Mouse (Mus musculus): ENCODE measurements around the gene Tacr2. TPM values are rescaled to one million over a fixed set of nuclear protein-coding genes. Genes with fewer than 3 reads are reported as not detected.

Gene Tacr2
- polyA plus RNA-seq, 1 experiment from 2014 or later: not detected

DNA sequence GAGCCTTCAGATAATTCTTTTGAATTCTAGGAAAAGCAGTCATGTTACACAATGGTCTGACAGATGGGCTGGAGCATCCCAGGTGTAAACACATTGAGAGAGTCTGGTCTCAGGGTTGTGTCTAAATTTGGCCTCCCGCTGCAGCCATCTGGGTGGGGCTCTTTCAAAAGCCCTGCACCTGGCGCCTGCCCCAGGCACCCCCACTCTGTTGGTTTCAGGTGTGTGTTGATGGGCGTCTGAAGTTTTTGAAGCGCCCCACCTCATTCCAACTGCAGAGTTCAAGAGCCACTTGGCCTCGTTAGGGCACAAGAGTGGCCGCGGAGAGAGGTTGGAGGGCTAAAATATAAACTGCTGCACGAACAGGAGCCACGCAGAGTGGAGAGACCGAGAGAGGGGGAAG, 9.9 kb upstream of the Tacr2 start:
- WGBS (ENCODE audit: insufficient replicate concordance): 75% methylated on average over 10 of the region's 10 CpGs
- H3K4me2 ChIP-seq: no peak overlapping the region
- peaks cover 10% of the 10 kb centered on the region; the same call in 1 of the 2 replicates for H3K27me3 ChIP-seq (replicated peaks)
- no peak overlapping the region for H3K9ac ChIP-seq
- H3K4me1 ChIP-seq: peaks cover 44% of the 10 kb centered on the region
- H3K4me3 ChIP-seq: no peak overlapping the region
- no peak overlapping the region for H3K27ac ChIP-seq
- H3K36me3 ChIP-seq: no peaks in the 10 kb centered on the region
- peaks cover 7% of the 10 kb centered on the region for H3K9me3 ChIP-seq (replicated peaks)
- no peak for ATAC-seq

DNA sequence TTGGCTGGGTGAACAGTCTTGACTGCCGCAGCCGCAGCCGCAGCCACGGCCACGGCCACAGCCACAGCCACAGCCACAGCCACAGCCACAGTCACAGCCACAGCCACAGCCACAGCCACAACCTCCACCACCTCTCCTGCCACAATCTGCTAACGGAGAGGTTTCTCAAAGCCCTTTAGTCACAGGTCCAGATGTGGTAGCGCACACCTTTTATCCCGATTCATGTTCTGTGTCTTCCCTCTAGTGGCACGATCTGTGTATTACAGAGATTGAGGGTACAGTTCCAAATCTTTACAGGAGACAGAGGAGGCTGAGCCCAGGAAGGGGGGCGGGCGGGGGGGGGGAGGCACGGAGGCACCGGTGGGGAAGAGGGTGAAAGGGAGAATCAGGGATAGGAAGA, 9.3 kb upstream of the Tacr2 start:
- H3K4me1 ChIP-seq: peaks cover 44% of the 10 kb centered on the region
- ATAC-seq: 0 out of 2 replicates have a peak, but pooled peaks have one; percentile 36
- H3K27ac ChIP-seq: no peak overlapping the region
- H3K27me3 ChIP-seq (replicated peaks): peaks cover 13% of the 10 kb centered on the region; the same call in 1 of the 2 replicates
- WGBS (ENCODE audit: insufficient replicate concordance): 48% methylated on average over 13 of the region's 13 CpGs
- no peak overlapping the region for H3K4me2 ChIP-seq
- H3K4me3 ChIP-seq: no peak overlapping the region
- no peak overlapping the region for H3K9ac ChIP-seq
- H3K36me3 ChIP-seq: no peaks in the 10 kb centered on the region
- H3K9me3 ChIP-seq (replicated peaks): peaks cover 7% of the 10 kb centered on the region

DNA sequence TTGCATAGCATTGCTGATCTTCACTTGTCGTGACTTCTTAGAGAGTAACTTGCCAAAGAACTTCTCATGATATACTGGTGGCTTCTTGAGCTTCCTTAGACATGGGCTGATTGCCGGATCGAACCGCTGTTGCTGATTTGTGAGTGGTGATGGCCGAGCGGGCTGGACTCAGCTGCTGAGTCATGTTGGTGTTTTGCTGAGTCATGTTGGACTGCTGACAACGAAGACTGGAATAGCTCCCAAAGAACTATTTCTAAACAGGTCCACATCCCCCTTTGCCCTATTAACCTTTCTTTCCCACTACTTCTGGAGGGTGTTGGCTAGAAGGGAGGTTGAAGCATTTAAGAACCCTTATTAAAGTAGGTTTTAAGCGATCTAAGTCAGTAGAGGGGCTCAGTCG, 8.2 kb upstream of the Tacr2 start:
- Histone ChIP-seq H3K4me2 (no peak overlapping the region), H3K9ac (no peak overlapping the region), H3K36me3 (no peaks in the 10 kb centered on the region), H3K4me3 (no peak overlapping the region), H3K27me3 (replicated peaks) (peaks cover 13% of the 10 kb centered on the region; the same call in 1 of the 2 replicates), H3K9me3 (replicated peaks) (peaks cover 7% of the 10 kb centered on the region), H3K4me1 (peaks cover 35% of the 10 kb centered on the region), H3K27ac (no peak overlapping the region)
- no peak for ATAC-seq
- WGBS (ENCODE audit: insufficient replicate concordance): 76% methylated on average over 9 of the region's 9 CpGs

DNA sequence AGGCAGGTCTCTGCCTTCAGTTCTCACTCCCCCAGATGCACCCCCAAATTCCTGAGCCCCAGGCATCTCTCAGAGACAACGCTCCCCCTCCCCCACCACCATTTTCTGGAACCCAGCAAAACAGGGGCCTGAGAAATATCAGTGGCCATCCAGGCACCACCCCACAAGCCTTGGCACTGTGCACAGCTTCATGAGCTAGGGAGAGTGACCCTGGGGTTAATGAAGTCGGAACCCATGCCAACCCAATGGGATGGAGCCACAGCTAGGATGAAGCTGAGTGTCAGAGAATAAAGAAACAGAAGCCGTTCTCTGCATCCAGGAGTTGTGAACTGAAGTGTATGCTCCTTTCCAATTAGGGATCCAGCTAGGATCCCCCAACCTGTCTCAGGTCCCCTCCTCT, 5.1 kb upstream of the Tacr2 start:
- Histone ChIP-seq H3K4me1 (peaks cover 28% of the 10 kb centered on the region), H3K4me2 (no peak overlapping the region), H3K27ac (no peak overlapping the region), H3K36me3 (no peaks in the 10 kb centered on the region), H3K4me3 (no peak overlapping the region), H3K9ac (no peak overlapping the region), H3K27me3 (replicated peaks) (peaks cover 23% of the 10 kb centered on the region), H3K9me3 (replicated peaks) (peaks cover 7% of the 10 kb centered on the region)
- no peak for ATAC-seq
- 74% methylated on average over 3 of the region's 3 CpGs for WGBS (ENCODE audit: insufficient replicate concordance)

DNA sequence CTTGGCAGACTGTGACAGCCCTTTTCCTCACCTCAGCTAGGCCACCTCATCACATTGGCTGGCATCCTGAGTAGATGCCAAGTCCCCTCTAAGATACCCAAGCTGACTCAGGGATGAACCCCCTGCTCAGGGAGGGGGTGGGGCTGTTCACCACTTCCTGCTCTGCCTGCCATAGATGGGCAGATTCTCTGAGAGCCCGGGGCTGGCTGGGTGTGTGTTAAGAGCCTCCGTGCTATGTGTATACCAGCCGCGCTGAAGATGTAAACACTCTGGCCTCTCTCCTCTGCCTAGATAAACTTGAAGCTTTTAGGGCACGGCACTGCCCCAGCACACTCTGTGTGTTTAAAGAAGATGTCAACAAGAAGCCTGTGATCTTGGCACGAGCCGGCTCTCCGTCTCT, 4.4 kb upstream of the Tacr2 start:
- no peak for ATAC-seq
- Histone ChIP-seq H3K36me3 (no peaks in the 10 kb centered on the region), H3K4me1 (peaks cover 22% of the 10 kb centered on the region), H3K27me3 (replicated peaks) (peaks cover 24% of the 10 kb centered on the region), H3K4me3 (no peak overlapping the region), H3K9ac (no peak overlapping the region), H3K9me3 (replicated peaks) (peaks cover 7% of the 10 kb centered on the region), H3K27ac (no peak overlapping the region), H3K4me2 (no peak overlapping the region)
- 34% methylated on average over 8 of the region's 8 CpGs for WGBS (ENCODE audit: insufficient replicate concordance)

DNA sequence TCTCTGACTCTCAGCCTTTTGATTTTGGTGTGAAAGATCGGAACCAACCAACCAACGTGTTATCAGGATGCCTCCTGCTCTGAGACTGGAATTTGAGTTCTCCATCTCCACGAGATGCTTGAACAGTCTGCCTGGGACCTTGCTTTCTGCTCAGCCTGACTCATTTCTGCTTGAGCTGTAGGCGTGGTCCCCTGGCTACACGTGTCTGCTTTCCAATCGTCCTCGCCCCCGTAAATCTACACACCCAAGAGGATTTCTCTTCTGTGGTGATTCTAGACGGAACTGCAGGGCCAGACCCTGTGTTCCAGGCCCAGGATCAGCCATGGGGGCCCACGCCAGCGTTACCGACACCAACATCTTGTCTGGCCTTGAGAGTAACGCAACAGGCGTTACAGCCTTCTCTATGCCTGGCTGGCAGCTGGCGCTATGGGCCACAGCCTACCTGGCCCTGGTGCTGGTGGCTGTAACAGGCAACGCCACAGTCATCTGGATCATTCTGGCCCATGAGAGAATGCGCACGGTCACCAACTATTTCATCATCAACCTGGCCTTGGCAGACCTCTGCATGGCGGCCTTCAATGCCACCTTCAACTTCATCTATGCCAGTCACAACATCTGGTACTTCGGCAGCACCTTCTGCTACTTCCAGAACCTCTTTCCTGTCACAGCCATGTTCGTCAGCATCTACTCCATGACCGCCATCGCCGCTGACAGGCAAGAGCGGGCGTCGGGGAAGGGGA, 428 bp downstream of the Tacr2 start:
- Histone ChIP-seq H3K9ac (no peak overlapping the region), H3K27ac (no peak overlapping the region), H3K4me1 (peaks cover 5% of the 10 kb centered on the region), H3K4me3 (no peak overlapping the region), H3K4me2 (no peak overlapping the region), H3K9me3 (replicated peaks) (no peaks in the 10 kb centered on the region), H3K36me3 (no peaks in the 10 kb centered on the region), H3K27me3 (replicated peaks) (peaks cover 43% of the 10 kb centered on the region)
- WGBS (ENCODE audit: insufficient replicate concordance): 74% methylated on average over 27 of the region's 27 CpGs
- ATAC-seq: no peak

DNA sequence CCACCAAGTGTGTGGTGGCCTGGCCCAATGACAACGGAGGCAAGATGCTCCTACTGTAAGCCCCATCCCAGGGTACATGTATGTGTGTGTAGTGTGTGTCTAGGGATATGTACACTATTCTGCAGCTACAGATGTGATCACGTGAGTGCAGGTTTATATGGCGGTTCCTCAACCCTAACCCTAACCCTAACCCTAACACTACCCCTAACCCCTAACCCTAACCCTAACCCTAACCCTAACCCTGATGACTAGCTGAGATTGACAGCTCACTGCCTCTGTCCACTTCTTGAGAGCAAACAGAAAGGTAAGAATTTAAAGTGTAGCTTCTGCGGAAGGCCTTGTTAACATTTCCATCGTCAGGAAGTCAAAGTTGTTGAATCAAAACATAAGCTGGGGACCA, 6.1 kb downstream of the Tacr2 start:
- WGBS (ENCODE audit: insufficient replicate concordance): 75% methylated on average over 5 of the region's 5 CpGs
- Histone ChIP-seq H3K27ac (no peak overlapping the region), H3K9me3 (replicated peaks) (no peaks in the 10 kb centered on the region), H3K36me3 (no peaks in the 10 kb centered on the region), H3K4me3 (no peak overlapping the region), H3K4me1 (peaks cover 14% of the 10 kb centered on the region), H3K4me2 (no peak overlapping the region), H3K9ac (no peak overlapping the region), H3K27me3 (replicated peaks) (peaks cover 21% of the 10 kb centered on the region; the same call in 1 of the 2 replicates)
- ATAC-seq: no peak

DNA sequence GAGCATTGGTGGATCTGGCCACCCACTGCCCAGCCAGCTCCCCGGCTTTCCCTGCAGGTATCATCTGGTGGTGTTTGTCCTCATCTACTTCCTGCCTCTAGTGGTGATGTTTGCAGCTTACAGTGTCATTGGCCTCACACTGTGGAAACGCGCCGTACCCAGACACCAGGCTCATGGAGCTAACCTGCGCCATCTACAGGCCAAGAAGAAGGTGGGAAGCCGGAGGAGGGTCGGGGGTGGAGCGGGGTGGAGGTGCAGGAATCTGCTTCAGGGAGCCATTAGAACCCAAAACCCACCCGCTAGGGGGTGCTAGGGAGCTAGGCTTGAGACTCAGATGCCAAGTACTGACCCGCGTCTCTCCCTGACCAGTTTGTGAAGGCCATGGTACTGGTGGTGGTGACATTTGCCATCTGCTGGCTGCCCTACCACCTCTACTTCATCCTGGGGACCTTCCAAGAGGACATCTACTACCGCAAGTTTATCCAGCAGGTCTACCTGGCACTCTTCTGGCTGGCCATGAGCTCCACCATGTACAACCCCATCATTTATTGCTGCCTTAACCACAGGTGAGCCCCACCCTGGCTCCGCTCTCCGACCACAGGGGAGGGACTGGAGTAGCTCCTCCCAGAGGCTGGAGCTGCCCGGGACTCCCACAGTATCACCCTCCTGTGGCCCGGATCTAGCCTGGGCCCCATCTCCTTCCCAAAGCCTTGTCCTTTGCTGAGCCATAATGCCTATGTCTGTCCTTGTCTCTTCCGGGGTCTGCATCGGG, 9.1 kb downstream of the Tacr2 start:
- Histone ChIP-seq H3K9ac (no peak overlapping the region), H3K36me3 (no peaks in the 10 kb centered on the region), H3K4me3 (no peak overlapping the region), H3K27me3 (replicated peaks) (0 out of 2 replicates have a peak, but pooled peaks cover 12% of the 10 kb centered on the region), H3K4me1 (peaks cover 22% of the 10 kb centered on the region), H3K27ac (no peak overlapping the region), H3K9me3 (replicated peaks) (no peaks in the 10 kb centered on the region), H3K4me2 (peak overlapping the region; percentile 12)
- peak; percentile 81 for ATAC-seq
- 12% methylated on average over 18 of the region's 18 CpGs for WGBS (ENCODE audit: insufficient replicate concordance)

DNA sequence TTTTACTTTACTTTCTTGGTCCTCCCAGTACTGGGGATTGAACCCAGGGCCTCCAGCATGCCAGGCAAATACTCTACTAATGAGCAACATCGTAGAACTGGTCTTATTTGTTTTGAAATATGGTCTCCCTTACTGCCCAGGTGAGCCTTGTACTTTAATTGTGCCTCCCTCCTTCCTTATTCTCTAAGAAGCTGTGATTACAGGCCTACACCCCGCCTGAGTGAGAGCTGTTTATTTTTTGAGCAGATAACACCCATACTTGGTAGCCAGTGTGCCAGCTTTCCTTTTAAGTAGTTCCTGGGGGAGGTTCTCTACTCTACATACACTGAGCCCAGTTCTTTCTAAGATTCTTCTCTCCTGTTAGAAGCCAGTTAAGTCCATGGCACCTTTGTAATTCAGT, 12.1 kb downstream of the Tacr2 start:
- no peak for ATAC-seq
- Histone ChIP-seq H3K4me1 (peaks cover 27% of the 10 kb centered on the region), H3K9ac (no peak overlapping the region), H3K9me3 (replicated peaks) (no peaks in the 10 kb centered on the region), H3K27ac (no peak overlapping the region), H3K4me2 (no peak overlapping the region), H3K36me3 (peaks cover 15% of the 10 kb centered on the region), H3K4me3 (no peak overlapping the region), H3K27me3 (replicated peaks) (0 out of 2 replicates have a peak, but pooled peaks cover 4% of the 10 kb centered on the region)
- 38% methylated on average over 2 of the region's 2 CpGs for WGBS (ENCODE audit: insufficient replicate concordance)

DNA sequence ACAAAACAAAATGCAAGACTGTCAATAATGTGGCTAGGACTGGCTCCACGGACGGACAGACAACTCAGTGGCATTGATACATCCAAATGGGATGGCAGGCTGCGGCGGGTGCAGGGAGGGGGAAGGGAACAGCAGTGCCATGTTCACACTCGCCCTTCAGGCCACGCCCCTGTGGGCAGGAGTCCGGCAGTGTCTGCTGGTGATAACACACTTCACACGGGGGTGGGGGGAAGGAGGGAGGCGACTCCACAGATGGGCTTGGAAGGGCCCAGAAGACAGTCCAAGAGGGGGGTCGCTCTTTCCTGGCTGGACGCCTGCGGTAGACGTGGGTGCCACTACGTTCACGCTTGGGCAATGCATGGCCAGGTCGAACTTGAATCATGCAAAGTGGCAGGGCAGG, 17.0 kb downstream of the Tacr2 start:
- Histone ChIP-seq H3K9ac (no peak overlapping the region), H3K9me3 (replicated peaks) (no peaks in the 10 kb centered on the region), H3K27me3 (replicated peaks) (0 out of 2 replicates have a peak, but pooled peaks cover 4% of the 10 kb centered on the region), H3K27ac (no peak overlapping the region), H3K36me3 (peaks cover 64% of the 10 kb centered on the region), H3K4me1 (peaks cover 22% of the 10 kb centered on the region), H3K4me3 (no peak overlapping the region), H3K4me2 (no peak overlapping the region)
- WGBS (ENCODE audit: insufficient replicate concordance): 54% methylated on average over 16 of the region's 16 CpGs
- peak; percentile 65 for ATAC-seq

DNA sequence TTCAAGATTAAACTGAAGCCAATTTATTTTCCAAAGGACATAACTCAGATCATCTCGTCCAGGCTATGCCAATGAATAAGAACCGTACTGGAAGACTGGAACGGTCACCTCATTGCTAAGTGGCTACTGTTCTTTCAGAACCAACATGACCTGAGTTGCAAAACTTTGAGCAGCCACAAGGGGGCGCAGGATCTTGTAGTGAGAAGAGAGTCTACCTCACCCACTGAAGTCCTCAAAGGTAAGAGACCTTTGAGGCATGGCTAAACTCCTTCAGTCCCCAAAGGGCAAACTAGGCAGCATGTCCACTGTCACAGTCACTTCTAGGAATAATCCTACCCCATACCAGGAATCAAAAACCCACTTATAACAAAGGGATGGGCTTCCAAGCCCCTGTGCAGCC, 23.0 kb downstream of the Tacr2 start:
- Histone ChIP-seq H3K4me2 (no peak overlapping the region), H3K36me3 (peaks cover 98% of the 10 kb centered on the region), H3K4me3 (no peak overlapping the region), H3K9ac (no peak overlapping the region), H3K27ac (no peak overlapping the region), H3K9me3 (replicated peaks) (no peaks in the 10 kb centered on the region), H3K4me1 (0 out of 2 replicates have a peak, but pooled peaks cover under 1% of the 10 kb centered on the region), H3K27me3 (replicated peaks) (no peaks in the 10 kb centered on the region)
- 33% methylated on average over 4 of the region's 4 CpGs for WGBS (ENCODE audit: insufficient replicate concordance)
- no peak for ATAC-seq

All from liver, embryonic 12.5 days (tissue).